Mouse (Mus musculus): Measurements from ENCODE around the gene Nxpe4. TPM values are rescaled to one million over a fixed set of nuclear protein-coding genes. Genes with fewer than 3 reads are reported as not detected.
"Not testable (repeated sequence)": the region's sequence is repeated elsewhere in the genome, so short reads cannot be mapped to it uniquely, and the experiment has no call there.

Gene Nxpe4
- polyA plus RNA-seq, 1 experiment from 2014 or later: 3.3 TPM

GRCm38 (mm10) chr9:48267028-48267441 is 105.2 kb downstream of the Nxpe4 start:
- Histone ChIP-seq H3K4me3 (peak overlapping the region; percentile 54), H3K36me3 (no peaks in the 10 kb centered on the region), H3K27ac (replicated peaks) (no peak overlapping the region), H3K4me2 (peak overlapping the region; percentile 81), H3K9me3 (no peaks in the 10 kb centered on the region), H3K27me3 (replicated peaks) (peaks cover 44% of the 10 kb centered on the region), H3K9ac (peak overlapping the region; percentile 59), H3K4me1 (peaks cover 5% of the 10 kb centered on the region; the same call in 1 of the 2 replicates)
- WGBS: under 1% methylated on average over 16 of the region's 16 CpGs
- peak; percentile 68 for ATAC-seq (ENCODE audit: extremely low read depth, insufficient number of reproducible peaks, low FRiP score, low TSS enrichment)

DNA sequence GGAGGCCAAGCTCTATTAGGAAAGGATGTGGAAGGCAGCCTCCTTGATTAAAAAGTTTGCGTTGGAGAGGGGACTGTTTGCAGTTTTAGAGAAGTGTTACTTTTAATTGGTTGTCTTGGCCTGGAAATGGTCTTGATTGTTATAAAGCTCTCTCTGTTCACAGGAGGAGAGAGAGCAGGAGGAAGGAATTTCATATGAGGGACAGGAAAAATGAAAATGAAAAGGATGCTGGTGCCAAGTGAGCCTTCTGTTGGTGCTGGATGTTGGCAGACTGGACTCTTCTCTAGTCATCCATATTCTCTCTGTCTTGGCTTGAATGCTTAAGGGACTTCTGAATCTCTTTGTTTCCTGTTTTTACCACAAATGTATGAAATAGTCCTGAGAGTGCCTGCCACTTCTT is 106.1 kb downstream of the Nxpe4 start:
- no peak overlapping the region for H3K9ac ChIP-seq
- H3K36me3 ChIP-seq: no peaks in the 10 kb centered on the region
- H3K4me2 ChIP-seq: no peak overlapping the region
- H3K9me3 ChIP-seq: no peaks in the 10 kb centered on the region
- peaks cover 5% of the 10 kb centered on the region; the same call in 1 of the 2 replicates for H3K4me1 ChIP-seq
- H3K27me3 ChIP-seq (replicated peaks): peaks cover 35% of the 10 kb centered on the region
- no peak overlapping the region for H3K27ac ChIP-seq (replicated peaks)
- 70% methylated on average over 1 of the region's 1 CpGs for WGBS
- ATAC-seq (ENCODE audit: extremely low read depth, insufficient number of reproducible peaks, low FRiP score, low TSS enrichment): no peak
- no peak overlapping the region for H3K4me3 ChIP-seq

DNA sequence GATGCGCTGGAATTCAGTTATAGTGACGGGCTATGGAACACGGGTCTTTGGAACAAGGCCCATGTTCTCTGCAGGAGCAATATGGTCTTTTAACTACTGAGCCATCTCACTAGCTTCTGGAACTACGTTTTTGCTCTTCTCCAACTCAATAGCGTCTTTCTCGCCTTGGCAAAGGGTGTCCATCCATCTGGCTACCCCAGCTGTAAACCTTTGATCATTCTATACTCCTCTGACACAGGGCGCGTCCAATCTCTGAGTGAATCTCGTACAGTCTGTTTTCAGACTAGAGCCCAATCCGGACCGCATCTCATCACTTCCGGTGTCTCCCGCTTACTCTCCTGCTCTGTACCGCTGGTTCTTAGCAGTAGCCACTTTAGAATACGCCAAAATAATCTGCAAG is 115.0 kb downstream of the Nxpe4 start:
- WGBS: 82% methylated on average over 15 of the region's 15 CpGs

DNA sequence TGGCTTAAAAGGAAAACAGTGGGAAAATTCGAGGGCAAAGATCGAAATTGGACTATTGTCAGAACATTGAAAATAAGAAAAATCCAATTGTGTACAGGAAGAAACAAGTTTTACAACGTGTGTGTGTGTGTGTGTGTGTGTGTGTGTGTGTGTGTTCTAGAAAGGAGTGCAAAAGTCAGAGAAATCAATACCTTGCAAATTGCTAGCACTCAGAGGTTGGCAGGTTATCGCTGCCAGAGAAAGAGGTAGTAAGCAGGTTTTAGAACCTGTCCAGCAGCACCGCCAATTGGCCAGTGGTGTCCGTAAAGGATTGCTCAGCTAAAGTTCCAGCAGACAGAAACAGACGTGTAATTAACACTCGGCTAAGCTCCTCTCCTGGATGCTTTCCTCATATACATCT is 122.4 kb downstream of the Nxpe4 start:
- WGBS: 81% methylated on average over 8 of the region's 8 CpGs
- Histone ChIP-seq H3K27me3 (replicated peaks) (no peaks in the 10 kb centered on the region), H3K4me3 (no peak overlapping the region), H3K36me3 (no peaks in the 10 kb centered on the region), H3K9me3 (no peaks in the 10 kb centered on the region), H3K4me2 (no peak overlapping the region), H3K4me1 (no peaks in the 10 kb centered on the region), H3K27ac (replicated peaks) (no peak overlapping the region), H3K9ac (no peak overlapping the region)
- ATAC-seq (ENCODE audit: extremely low read depth, insufficient number of reproducible peaks, low FRiP score, low TSS enrichment): no peak

More for the DNA sequence above, 115.0 kb downstream of the Nxpe4 start:
- no peak overlapping the region for H3K4me2 ChIP-seq
- no peak overlapping the region for H3K27ac ChIP-seq (replicated peaks)
- no peaks in the 10 kb centered on the region for H3K27me3 ChIP-seq (replicated peaks)
- H3K9me3 ChIP-seq: no peaks in the 10 kb centered on the region
- H3K4me1 ChIP-seq: no peaks in the 10 kb centered on the region
- no peak for ATAC-seq (ENCODE audit: extremely low read depth, insufficient number of reproducible peaks, low FRiP score, low TSS enrichment)
- H3K36me3 ChIP-seq: no peaks in the 10 kb centered on the region
- H3K9ac ChIP-seq: no peak overlapping the region
- H3K4me3 ChIP-seq: no peak overlapping the region

DNA sequence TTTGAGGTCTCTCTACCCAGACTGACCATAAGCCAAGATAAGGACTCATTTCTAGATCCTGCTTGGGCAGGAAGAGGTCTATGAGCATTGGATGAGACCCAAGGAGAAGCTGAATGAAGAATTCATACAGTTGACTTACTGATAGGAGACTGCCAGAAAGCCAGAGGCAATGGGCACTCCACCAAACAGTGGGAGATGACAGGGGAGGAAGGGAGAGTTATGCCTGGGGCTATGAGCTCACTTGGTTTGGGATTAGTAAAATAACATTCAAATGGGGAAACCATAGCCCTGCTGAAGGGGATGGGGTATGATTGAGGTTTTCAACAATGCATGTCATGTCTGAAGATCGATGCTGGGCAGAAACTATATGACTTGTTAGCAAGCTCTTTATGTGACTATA is 128.5 kb downstream of the Nxpe4 start:
- Histone ChIP-seq H3K4me3 (no peak overlapping the region), H3K36me3 (no peaks in the 10 kb centered on the region), H3K4me1 (no peaks in the 10 kb centered on the region), H3K27ac (replicated peaks) (no peak overlapping the region), H3K4me2 (no peak overlapping the region), H3K9ac (no peak overlapping the region), H3K27me3 (replicated peaks) (no peaks in the 10 kb centered on the region), H3K9me3 (no peaks in the 10 kb centered on the region)
- WGBS: 85% methylated on average over 1 of the region's 1 CpGs
- ATAC-seq (ENCODE audit: extremely low read depth, insufficient number of reproducible peaks, low FRiP score, low TSS enrichment): no peak

DNA sequence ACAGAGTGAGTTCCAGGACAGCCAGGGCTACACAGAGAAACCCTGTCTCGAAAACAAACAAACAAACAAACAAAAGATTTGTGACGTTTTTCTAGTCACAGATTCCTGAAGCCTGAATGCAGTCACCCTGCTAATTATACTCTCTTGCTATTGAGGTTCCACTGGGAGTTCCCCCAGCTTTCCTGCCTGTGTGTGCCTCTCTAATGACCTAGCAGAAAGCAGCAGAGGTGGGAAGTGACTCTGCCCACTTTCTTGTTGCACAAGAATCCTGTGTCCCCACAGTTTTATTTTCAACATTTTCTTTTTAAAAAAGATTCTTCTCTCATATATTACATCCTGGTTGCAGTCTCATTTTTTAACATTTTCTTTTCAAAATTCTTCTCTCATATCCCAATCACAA is 132.9 kb downstream of the Nxpe4 start:
- H3K4me3 ChIP-seq: no peak overlapping the region
- H3K9me3 ChIP-seq: no peaks in the 10 kb centered on the region
- no peaks in the 10 kb centered on the region for H3K36me3 ChIP-seq
- WGBS: 54% methylated on average over 2 of the region's 2 CpGs
- H3K27ac ChIP-seq (replicated peaks): no peak overlapping the region
- no peak overlapping the region for H3K4me2 ChIP-seq
- no peaks in the 10 kb centered on the region for H3K4me1 ChIP-seq
- no peaks in the 10 kb centered on the region for H3K27me3 ChIP-seq (replicated peaks)
- no peak overlapping the region for H3K9ac ChIP-seq
- ATAC-seq (ENCODE audit: extremely low read depth, insufficient number of reproducible peaks, low FRiP score, low TSS enrichment): no peak

- H3K27ac ChIP-seq (replicated peaks): no peak overlapping the region
- H3K4me3 ChIP-seq: no peak overlapping the region
- H3K4me1 ChIP-seq: 0 out of 2 replicates have a peak, but pooled peaks cover under 1% of the 10 kb centered on the region
- no peaks in the 10 kb centered on the region for H3K27me3 ChIP-seq (replicated peaks)
- no peaks in the 10 kb centered on the region for H3K9me3 ChIP-seq
- H3K4me2 ChIP-seq: no peak overlapping the region
- no peaks in the 10 kb centered on the region for H3K36me3 ChIP-seq
- no peak for ATAC-seq (ENCODE audit: extremely low read depth, insufficient number of reproducible peaks, low FRiP score, low TSS enrichment)
- WGBS: 80% methylated on average over 7 of the region's 7 CpGs
- H3K9ac ChIP-seq: no peak overlapping the region
These were observed 137.2 kb downstream of the Nxpe4 start for GRCm38 (mm10) chr9:48298983-48299382.

- not testable (repeated sequence) for H3K9me3 ChIP-seq; H3K27ac ChIP-seq (replicated peaks); H3K4me2 ChIP-seq; ATAC-seq (ENCODE audit: extremely low read depth, insufficient number of reproducible peaks, low FRiP score, low TSS enrichment); H3K27me3 ChIP-seq (replicated peaks); H3K4me1 ChIP-seq; H3K36me3 ChIP-seq; H3K9ac ChIP-seq; H3K4me3 ChIP-seq
- 35% methylated on average over 5 of the region's 5 CpGs for whole genome bisulfite sequencing
These were observed 141.7 kb downstream of the Nxpe4 start for GRCm38 (mm10) chr9:48303564-48303963.

GRCm38 (mm10) chr9:48311241-48311640 is 149.4 kb downstream of the Nxpe4 start:
- Histone ChIP-seq H3K36me3 (no peaks in the 10 kb centered on the region), H3K4me2 (no peak overlapping the region), H3K4me1 (no peaks in the 10 kb centered on the region), H3K9ac (no peak overlapping the region), H3K27me3 (replicated peaks) (no peaks in the 10 kb centered on the region), H3K4me3 (no peak overlapping the region), H3K27ac (replicated peaks) (no peak overlapping the region), H3K9me3 (no peaks in the 10 kb centered on the region)
- WGBS: 84% methylated on average over 5 of the region's 5 CpGs
- no peak for ATAC-seq (ENCODE audit: extremely low read depth, insufficient number of reproducible peaks, low FRiP score, low TSS enrichment)

GRCm38 (mm10) chr9:48314194-48314593 is 152.4 kb downstream of the Nxpe4 start:
- H3K27ac ChIP-seq (replicated peaks): peak overlapping the region; percentile 54
- no peak overlapping the region for H3K9ac ChIP-seq
- H3K36me3 ChIP-seq: no peaks in the 10 kb centered on the region
- H3K4me1 ChIP-seq: no peaks in the 10 kb centered on the region
- H3K9me3 ChIP-seq: no peaks in the 10 kb centered on the region
- H3K4me2 ChIP-seq: no peak overlapping the region
- no peak overlapping the region for H3K4me3 ChIP-seq
- no peaks in the 10 kb centered on the region for H3K27me3 ChIP-seq (replicated peaks)
- 45% methylated on average over 3 of the region's 3 CpGs for WGBS
- ATAC-seq (ENCODE audit: extremely low read depth, insufficient number of reproducible peaks, low FRiP score, low TSS enrichment): no peak

DNA sequence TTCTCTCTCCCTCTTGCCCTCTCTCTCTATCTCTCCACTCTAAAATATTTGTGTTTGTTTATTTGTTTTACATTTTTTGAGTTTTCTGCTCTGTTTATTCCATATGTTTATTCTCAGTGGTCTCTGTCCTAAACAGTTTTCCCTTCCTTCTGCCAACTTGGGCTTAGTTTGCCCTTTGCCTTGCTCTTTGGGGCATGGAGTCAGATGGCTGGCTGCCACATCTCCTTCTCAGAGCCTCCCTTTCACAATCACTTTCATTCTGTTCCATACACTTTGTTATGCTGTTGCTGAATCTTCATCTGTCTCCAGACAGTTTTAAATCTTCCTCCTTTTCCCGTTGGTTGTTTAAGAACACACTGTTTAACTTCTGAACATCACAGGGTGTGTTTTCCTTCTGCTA is 154.0 kb downstream of the Nxpe4 start:
- Histone ChIP-seq H3K9ac (no peak overlapping the region), H3K36me3 (no peaks in the 10 kb centered on the region), H3K4me1 (no peaks in the 10 kb centered on the region), H3K9me3 (no peaks in the 10 kb centered on the region), H3K4me2 (no peak overlapping the region), H3K27ac (replicated peaks) (no peak overlapping the region), H3K4me3 (no peak overlapping the region), H3K27me3 (replicated peaks) (no peaks in the 10 kb centered on the region)
- 79% methylated on average over 1 of the region's 1 CpGs for WGBS
- ATAC-seq (ENCODE audit: extremely low read depth, insufficient number of reproducible peaks, low FRiP score, low TSS enrichment): no peak

DNA sequence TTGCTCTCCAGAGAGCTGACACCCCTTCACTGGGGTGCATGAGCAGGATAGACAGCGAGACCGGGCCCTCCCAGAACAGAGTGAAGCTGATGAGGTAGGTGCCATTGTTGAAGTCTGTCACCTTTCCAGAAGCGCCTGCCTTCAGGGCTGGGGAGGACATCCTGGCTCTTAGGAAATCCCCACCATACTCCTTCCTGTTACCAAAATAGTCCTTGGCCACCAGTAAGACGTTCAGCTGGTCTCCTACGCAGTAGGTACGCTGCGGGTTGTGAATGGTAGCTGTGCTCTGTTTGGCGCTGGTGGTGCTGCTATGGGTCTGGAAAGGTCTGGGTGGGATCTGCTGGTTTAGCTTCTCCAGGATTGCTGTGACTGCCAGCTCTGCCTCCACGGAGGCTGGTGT is 164.5 kb downstream of the Nxpe4 start:
- no peaks in the 10 kb centered on the region for H3K4me1 ChIP-seq
- H3K27me3 ChIP-seq (replicated peaks): no peaks in the 10 kb centered on the region
- no peak overlapping the region for H3K27ac ChIP-seq (replicated peaks)
- WGBS: 84% methylated on average over 9 of the region's 9 CpGs
- H3K4me3 ChIP-seq: no peak overlapping the region
- no peak overlapping the region for H3K9ac ChIP-seq
- H3K36me3 ChIP-seq: no peaks in the 10 kb centered on the region
- H3K4me2 ChIP-seq: no peak overlapping the region
- ATAC-seq (ENCODE audit: extremely low read depth, insufficient number of reproducible peaks, low FRiP score, low TSS enrichment): no peak
- H3K9me3 ChIP-seq: no peaks in the 10 kb centered on the region
